8 mouse cellular contexts compared by ENCODE assay signal in genomic region chr5:34549483-34550221, GRCm38 (mm10). TPM values are rescaled to one million over a fixed set of nuclear protein-coding genes. Genes with fewer than 3 reads are reported as not detected.
DNase-seq lines count a peak whose midpoint lies in the region; ATAC-seq and TF ChIP-seq lines count a peak whose summit lies in the region.

No protein-coding gene starts in this region.

- H3K4me1 ChIP-seq in heart, adult 2 months (ENCODE audit: control insufficient read depth, insufficient read depth, low read length): peaks cover 3% of the 10 kb centered on the region; the same call in 1 of the 2 replicates
- peaks cover 15% of the 10 kb centered on the region for H3K4me1 ChIP-seq in kidney, embryonic 15.5 days
- H3K4me1 ChIP-seq in stomach, embryonic 16.5 days (ENCODE audit: control insufficient read depth, insufficient read depth, low read length): no peaks in the 10 kb centered on the region

- peak; percentile 32 for TF ChIP-seq CTCF in heart, adult 2 months (IDR thresholded peaks at IDR 0.05)

- peak overlapping the region; percentile 86 for H3K4me2 ChIP-seq in kidney, embryonic 15.5 days
- peak overlapping the region; percentile 84 for H3K4me2 ChIP-seq in stomach, embryonic 16.5 days (ENCODE audit: low read depth, low read length)

- no peaks in the 10 kb centered on the region for H3K79me2 ChIP-seq in heart, adult 2 months (replicated peaks; ENCODE audit: control insufficient read depth, insufficient read depth, low read length)

- H3K27me3 ChIP-seq in heart, adult 2 months (ENCODE audit: control insufficient read depth, insufficient read depth, low read length): no peaks in the 10 kb centered on the region
- no peaks in the 10 kb centered on the region for H3K27me3 ChIP-seq in kidney, embryonic 15.5 days
- H3K27me3 ChIP-seq in stomach, embryonic 16.5 days (ENCODE audit: control insufficient read depth, insufficient read depth, low read length): no peaks in the 10 kb centered on the region

- H3K36me3 ChIP-seq in heart, adult 2 months (ENCODE audit: control insufficient read depth, insufficient read depth, low read length): no peaks in the 10 kb centered on the region
- H3K36me3 ChIP-seq in kidney, embryonic 15.5 days: peaks cover 26% of the 10 kb centered on the region
- H3K36me3 ChIP-seq in stomach, embryonic 16.5 days (ENCODE audit: control insufficient read depth, insufficient read depth, low read length): no peaks in the 10 kb centered on the region

- no peak for TF ChIP-seq POLR2A in heart, adult 2 months (IDR thresholded peaks at IDR 0.05; ENCODE audit: insufficient read depth, low read depth, low read length)

- intact Hi-C loops in heart, adult 2 months (cut with DNase I): loop anchor here (2.0 to 5.0 kb wide), 2 partner anchors 58 to 87 kb away; partner anchors contain the start of gene Mfsd10

- H3K9ac ChIP-seq in heart, adult 2 months (ENCODE audit: low read depth, low read length): peak overlapping the region; percentile 68
- peak overlapping the region; percentile 95 for H3K9ac ChIP-seq in kidney, embryonic 15.5 days
- H3K9ac ChIP-seq in stomach, embryonic 16.5 days (ENCODE audit: low read length): peak overlapping the region; percentile 90

- no peak for TF ChIP-seq EP300 in heart, adult 2 months (IDR thresholded peaks at IDR 0.05; ENCODE audit: insufficient read depth, low read depth, low read length)

- peak overlapping the region; percentile 48 for H3K27ac ChIP-seq in heart, adult 2 months
- peak overlapping the region; percentile 62; the same call in 1 of the 2 replicates for H3K27ac ChIP-seq in kidney, embryonic 15.5 days
- H3K27ac ChIP-seq in stomach, embryonic 16.5 days (ENCODE audit: low read length): no peak overlapping the region

- peak; percentile 87 for ATAC-seq in kidney, embryonic 15.5 days (replicated peaks; ENCODE audit: low FRiP score)
- ATAC-seq in stomach, embryonic 16.5 days (ENCODE audit: insufficient read depth, low FRiP score): peak; percentile 80

- WGBS in heart, adult 2 months: 3% methylated on average over 48 of the region's 49 CpGs
- under 1% methylated on average over 49 of the region's 49 CpGs for WGBS in kidney, embryonic 15.5 days
- 0% methylated on average over 46 of the region's 49 CpGs for WGBS in stomach, embryonic 16.5 days

- DNase-seq in right cerebral cortex, postnatal 10 days (ENCODE audit: low spot score in 2 of 2): peak; percentile 57 to 60
- DNase-seq in right cerebral cortex, adult 2 months (ENCODE audit: low spot score in 2 of 2): no peak
- peak; percentile 72 to 79 for DNase-seq in cerebellum, postnatal 14 days
- peak; percentile 60 to 66 for DNase-seq in heart, adult 2 months
- DNase-seq in lung, postnatal 36 days: peak; percentile 59
- DNase-seq in layer of hippocampus, adult 11-12 months (ENCODE audit: low spot score): no peak

- H3K4me3 ChIP-seq in heart, adult 2 months: peak overlapping the region; percentile 55
- H3K4me3 ChIP-seq in kidney, embryonic 15.5 days (replicated peaks): peak overlapping the region; percentile 95
- peak overlapping the region; percentile 76 for H3K4me3 ChIP-seq in stomach, embryonic 16.5 days (replicated peaks; ENCODE audit: low read length)

- no peaks in the 10 kb centered on the region for H3K9me3 ChIP-seq in kidney, embryonic 15.5 days (replicated peaks)
- no peaks in the 10 kb centered on the region for H3K9me3 ChIP-seq in stomach, embryonic 16.5 days (replicated peaks; ENCODE audit: control insufficient read depth, low read length)

RNA-seq across cellular contexts. Expression of gene Add1, which starts 23.8 kb away (rescaled TPM):
- 100 to 1,000 TPM; 129 TPM for total RNA-seq in heart, adult 2 months (2021)
- 116 and 147 TPM in 2 replicates for polyA plus RNA-seq in heart, adult 2 months (2012; rRNA removed)
- 178 and 200 TPM in 2 replicates for polyA plus RNA-seq in kidney, embryonic 15.5 days (2015; fragmentation: Nextera tagmentation; extraction: Ambion mirVana)
- polyA plus RNA-seq in stomach, embryonic 16.5 days (2015; fragmentation: Nextera tagmentation; extraction: Ambion mirVana): 176 and 187 TPM in 2 replicates

RNA-seq across cellular contexts. Expression of gene Sh3bp2, which starts 24.0 kb away (rescaled TPM):
- 1 to 10 TPM; 2.7 to 3.1 TPM for total RNA-seq in heart, adult 2 months (2021)
- polyA plus RNA-seq in heart, adult 2 months (2012; rRNA removed): 3.7 and 4.4 TPM in 2 replicates
- 7.6 and 10.3 TPM in 2 replicates for polyA plus RNA-seq in kidney, embryonic 15.5 days (2015; fragmentation: Nextera tagmentation; extraction: Ambion mirVana)
- 5.8 and 7.0 TPM in 2 replicates for polyA plus RNA-seq in stomach, embryonic 16.5 days (2015; fragmentation: Nextera tagmentation; extraction: Ambion mirVana)

RNA-seq across cellular contexts. Expression of gene Tnip2, which starts 35.9 kb away (rescaled TPM):
- 1 to 10 TPM; 5.9 to 6.7 TPM for total RNA-seq in heart, adult 2 months (2021)
- 12.5 and 14.5 TPM in 2 replicates for polyA plus RNA-seq in heart, adult 2 months (2012; rRNA removed)
- polyA plus RNA-seq in kidney, embryonic 15.5 days (2015; fragmentation: Nextera tagmentation; extraction: Ambion mirVana): 18.4 and 21.9 TPM in 2 replicates
- 29.2 and 31.6 TPM in 2 replicates for polyA plus RNA-seq in stomach, embryonic 16.5 days (2015; fragmentation: Nextera tagmentation; extraction: Ambion mirVana)

Comparison
In these comparisons a context has a peak if more than half of its experiments do, and no peak if none do; other contexts are left out.
1. DNase-seq: peak in right cerebral cortex, postnatal 10 days (2 of 2), cerebellum, postnatal 14 days (2 of 2), heart, adult 2 months (2 of 2) and lung, postnatal 36 days (single experiment); none in right cerebral cortex, adult 2 months (0 of 2) and layer of hippocampus, adult 11-12 months (single experiment).
2. Peak in every context shown above with its lines, with median percentiles within 50 percentile points of each other: H3K4me3 ChIP-seq and H3K9ac ChIP-seq.